Mouse (Mus musculus): ENCODE measurements around the gene Slc7a14. TPM values are rescaled to one million over a fixed set of nuclear protein-coding genes. Genes with fewer than 3 reads are reported as not detected.

Gene Slc7a14
- polyA plus RNA-seq, 1 experiment: not detected

DNA sequence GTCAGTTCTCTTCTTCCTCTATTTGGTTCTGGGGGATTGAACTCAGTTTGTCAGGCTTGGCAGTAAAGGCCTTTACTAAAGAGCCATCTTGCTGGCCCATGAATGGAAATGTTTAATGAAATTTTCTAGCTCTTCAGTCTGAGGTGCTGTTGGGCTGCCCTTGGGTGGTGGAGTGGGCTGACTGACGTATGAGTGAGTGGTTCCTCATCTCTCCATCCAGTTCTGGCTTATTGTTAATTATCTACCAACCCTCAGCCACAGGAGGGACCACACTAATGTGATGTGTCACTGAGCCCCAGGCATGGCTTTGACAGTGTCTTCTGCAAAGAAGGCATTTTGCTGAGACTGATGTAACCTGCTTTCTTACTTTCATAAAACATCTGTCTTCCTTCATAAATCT is 66.7 kb downstream of the Slc7a14 start:
- Histone ChIP-seq H3K4me1 (ENCODE audit: control insufficient read depth, insufficient read depth, insufficient read length) (no peaks in the 10 kb centered on the region), H3K36me3 (ENCODE audit: control insufficient read depth, insufficient read depth, low read length) (no peaks in the 10 kb centered on the region), H3K4me3 (ENCODE audit: extremely low read depth, insufficient read depth, insufficient read length) (no peak overlapping the region), H3K27me3 (ENCODE audit: control insufficient read depth, insufficient read depth, low read length) (no peaks in the 10 kb centered on the region), H3K27ac (ENCODE audit: insufficient read depth, low read length) (no peak overlapping the region)
- no peak for DNase-seq (ENCODE audit: low read depth in 1 of 2, low spot score in 2 of 2)
- 68% methylated on average over 1 of the region's 1 CpGs for WGBS
- TF ChIP-seq POLR2A (IDR thresholded peaks at IDR 0.05; ENCODE audit: low read depth, low read length) (no peak), CTCF (IDR thresholded peaks at IDR 0.05; ENCODE audit: extremely low read depth, insufficient read depth, insufficient read length, insufficient replicate concordance) (no peak)

DNA sequence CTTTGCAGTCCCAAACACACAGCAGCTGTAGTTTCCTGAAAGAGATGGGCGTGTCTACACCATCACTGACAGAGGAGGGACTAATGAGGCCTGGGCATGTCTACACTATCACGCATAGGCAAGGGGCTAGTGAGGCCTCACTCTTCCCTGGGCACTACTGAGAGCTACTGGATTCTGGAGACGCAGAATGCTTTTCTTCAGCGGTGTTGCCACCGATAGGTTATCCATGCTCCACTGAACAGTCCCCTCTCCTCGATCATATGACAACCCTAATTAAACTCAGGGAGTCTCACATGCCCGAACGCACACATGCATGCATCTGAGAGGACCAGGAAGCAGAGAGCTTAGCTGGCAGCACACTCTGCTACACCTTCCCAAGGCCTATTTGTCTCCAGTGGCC is 69.3 kb downstream of the Slc7a14 start:
- Histone ChIP-seq H3K4me3 (ENCODE audit: extremely low read depth, insufficient read depth, insufficient read length) (no peak overlapping the region), H3K27me3 (ENCODE audit: control insufficient read depth, insufficient read depth, low read length) (no peaks in the 10 kb centered on the region), H3K4me1 (ENCODE audit: control insufficient read depth, insufficient read depth, insufficient read length) (no peaks in the 10 kb centered on the region), H3K27ac (ENCODE audit: insufficient read depth, low read length) (no peak overlapping the region), H3K36me3 (ENCODE audit: control insufficient read depth, insufficient read depth, low read length) (no peaks in the 10 kb centered on the region)
- no peak for TF ChIP-seq POLR2A (IDR thresholded peaks at IDR 0.05; ENCODE audit: low read depth, low read length)
- TF ChIP-seq CTCF (IDR thresholded peaks at IDR 0.05; ENCODE audit: extremely low read depth, insufficient read depth, insufficient read length, insufficient replicate concordance): no peak
- DNase-seq (ENCODE audit: low read depth in 1 of 2, low spot score in 2 of 2): no peak
- WGBS: 92% methylated on average over 8 of the region's 8 CpGs

DNA sequence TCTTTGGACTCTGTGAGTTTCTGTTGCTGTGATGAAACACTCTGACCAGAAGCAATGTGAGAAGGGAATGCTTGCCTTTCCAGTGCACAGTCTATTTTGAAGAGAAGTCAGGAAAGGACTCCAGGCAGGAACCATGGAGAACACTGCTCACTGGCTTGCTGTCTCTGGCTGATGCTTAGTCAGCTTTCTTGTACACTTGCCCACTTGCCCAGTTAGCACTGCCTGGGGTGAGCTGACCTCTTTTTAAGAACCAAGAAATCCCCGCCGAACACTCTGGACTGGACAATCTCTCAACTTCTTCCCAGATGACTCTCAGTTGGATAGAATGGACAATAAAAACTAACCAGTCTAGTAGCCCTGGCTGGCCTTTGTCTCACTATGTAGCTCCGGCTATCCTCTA is 70.5 kb downstream of the Slc7a14 start:
- no peak overlapping the region for H3K27ac ChIP-seq (ENCODE audit: insufficient read depth, low read length)
- TF ChIP-seq POLR2A (IDR thresholded peaks at IDR 0.05; ENCODE audit: low read depth, low read length) (no peak), CTCF (IDR thresholded peaks at IDR 0.05; ENCODE audit: extremely low read depth, insufficient read depth, insufficient read length, insufficient replicate concordance) (no peak)
- WGBS: 94% methylated on average over 3 of the region's 3 CpGs
- H3K4me3 ChIP-seq (ENCODE audit: extremely low read depth, insufficient read depth, insufficient read length): no peak overlapping the region
- DNase-seq (ENCODE audit: low read depth in 1 of 2, low spot score in 2 of 2): no peak
- H3K27me3 ChIP-seq (ENCODE audit: control insufficient read depth, insufficient read depth, low read length): no peaks in the 10 kb centered on the region
- H3K4me1 ChIP-seq (ENCODE audit: control insufficient read depth, insufficient read depth, insufficient read length): no peaks in the 10 kb centered on the region
- no peaks in the 10 kb centered on the region for H3K36me3 ChIP-seq (ENCODE audit: control insufficient read depth, insufficient read depth, low read length)

DNA sequence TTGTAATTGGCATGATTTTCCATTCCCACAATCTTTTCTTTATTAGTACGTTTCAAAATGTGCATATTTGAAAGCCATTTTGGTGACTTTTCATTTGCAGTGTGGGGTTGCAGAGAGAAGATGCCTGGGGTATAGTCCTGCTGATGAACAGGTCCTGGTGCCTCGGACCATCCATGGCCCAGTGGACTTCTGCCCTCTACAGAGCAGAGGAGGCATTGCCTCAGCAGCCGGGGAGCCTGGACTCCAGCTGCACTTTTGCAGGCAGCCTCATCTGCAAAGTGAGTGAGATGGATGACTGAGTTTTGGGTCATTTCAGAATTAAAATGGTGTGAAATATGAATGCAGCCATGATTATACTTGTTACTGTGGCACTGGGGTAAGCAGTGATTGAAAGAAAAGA is 72.2 kb downstream of the Slc7a14 start:
- no peaks in the 10 kb centered on the region for H3K36me3 ChIP-seq (ENCODE audit: control insufficient read depth, insufficient read depth, low read length)
- 44% methylated on average over 3 of the region's 3 CpGs for WGBS
- no peak overlapping the region for H3K4me3 ChIP-seq (ENCODE audit: extremely low read depth, insufficient read depth, insufficient read length)
- H3K27me3 ChIP-seq (ENCODE audit: control insufficient read depth, insufficient read depth, low read length): no peaks in the 10 kb centered on the region
- H3K27ac ChIP-seq (ENCODE audit: insufficient read depth, low read length): no peak overlapping the region
- TF ChIP-seq CTCF (IDR thresholded peaks at IDR 0.05; ENCODE audit: extremely low read depth, insufficient read depth, insufficient read length, insufficient replicate concordance): no peak
- no peak for TF ChIP-seq POLR2A (IDR thresholded peaks at IDR 0.05; ENCODE audit: low read depth, low read length)
- no peak for DNase-seq (ENCODE audit: low read depth in 1 of 2, low spot score in 2 of 2)
- no peaks in the 10 kb centered on the region for H3K4me1 ChIP-seq (ENCODE audit: control insufficient read depth, insufficient read depth, insufficient read length)

DNA sequence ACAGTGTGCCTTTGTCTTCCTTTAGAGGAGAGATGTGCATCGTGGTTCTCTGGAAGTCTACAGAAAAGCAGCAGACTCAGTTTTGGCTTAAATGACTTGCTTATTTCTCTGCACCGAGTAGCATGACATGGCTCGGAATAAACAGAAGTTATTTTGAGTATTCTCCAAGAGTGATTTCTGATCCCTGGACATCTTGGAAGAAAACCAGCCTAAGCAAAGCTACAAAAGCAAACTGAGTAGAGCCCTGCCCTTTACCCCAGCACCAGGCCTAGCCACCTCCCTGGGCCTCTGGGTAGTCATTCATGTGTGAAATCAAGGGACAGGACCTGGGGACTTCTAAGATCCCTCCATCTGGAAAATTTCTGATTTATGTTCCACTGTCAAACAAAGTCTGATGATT is 74.0 kb downstream of the Slc7a14 start:
- Histone ChIP-seq H3K27ac (ENCODE audit: insufficient read depth, low read length) (no peak overlapping the region), H3K36me3 (ENCODE audit: control insufficient read depth, insufficient read depth, low read length) (no peaks in the 10 kb centered on the region), H3K4me1 (ENCODE audit: control insufficient read depth, insufficient read depth, insufficient read length) (no peaks in the 10 kb centered on the region), H3K4me3 (ENCODE audit: extremely low read depth, insufficient read depth, insufficient read length) (no peak overlapping the region), H3K27me3 (ENCODE audit: control insufficient read depth, insufficient read depth, low read length) (no peaks in the 10 kb centered on the region)
- 92% methylated on average over 3 of the region's 3 CpGs for WGBS
- TF ChIP-seq CTCF (IDR thresholded peaks at IDR 0.05; ENCODE audit: extremely low read depth, insufficient read depth, insufficient read length, insufficient replicate concordance): no peak
- no peak for TF ChIP-seq POLR2A (IDR thresholded peaks at IDR 0.05; ENCODE audit: low read depth, low read length)
- DNase-seq (ENCODE audit: low read depth in 1 of 2, low spot score in 2 of 2): no peak

DNA sequence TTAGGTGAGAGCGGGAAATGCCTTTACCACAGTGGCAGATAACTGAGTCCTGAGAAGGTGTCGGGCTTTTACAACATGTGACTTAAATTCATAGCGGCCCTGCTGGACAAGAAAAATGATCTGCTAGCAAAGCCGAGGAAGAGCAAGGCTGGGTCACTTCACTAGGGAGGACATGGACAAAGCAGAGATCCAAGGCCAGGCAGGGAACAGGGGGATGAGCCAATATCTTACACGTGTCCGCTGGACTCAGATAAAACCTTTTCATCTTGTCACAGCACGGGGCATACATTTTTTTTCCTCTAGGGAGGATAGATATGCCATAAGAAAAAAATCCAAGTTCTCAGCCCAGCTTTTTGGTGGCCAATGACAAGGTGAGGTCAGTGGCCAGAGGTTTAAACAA is 75.8 kb downstream of the Slc7a14 start:
- Histone ChIP-seq H3K36me3 (ENCODE audit: control insufficient read depth, insufficient read depth, low read length) (no peaks in the 10 kb centered on the region), H3K27me3 (ENCODE audit: control insufficient read depth, insufficient read depth, low read length) (no peaks in the 10 kb centered on the region), H3K27ac (ENCODE audit: insufficient read depth, low read length) (no peak overlapping the region), H3K4me3 (ENCODE audit: extremely low read depth, insufficient read depth, insufficient read length) (no peak overlapping the region), H3K4me1 (ENCODE audit: control insufficient read depth, insufficient read depth, insufficient read length) (no peaks in the 10 kb centered on the region)
- TF ChIP-seq CTCF (IDR thresholded peaks at IDR 0.05; ENCODE audit: extremely low read depth, insufficient read depth, insufficient read length, insufficient replicate concordance) (no peak), POLR2A (IDR thresholded peaks at IDR 0.05; ENCODE audit: low read depth, low read length) (no peak)
- DNase-seq (ENCODE audit: low read depth in 1 of 2, low spot score in 2 of 2): no peak
- WGBS: 88% methylated on average over 7 of the region's 7 CpGs

DNA sequence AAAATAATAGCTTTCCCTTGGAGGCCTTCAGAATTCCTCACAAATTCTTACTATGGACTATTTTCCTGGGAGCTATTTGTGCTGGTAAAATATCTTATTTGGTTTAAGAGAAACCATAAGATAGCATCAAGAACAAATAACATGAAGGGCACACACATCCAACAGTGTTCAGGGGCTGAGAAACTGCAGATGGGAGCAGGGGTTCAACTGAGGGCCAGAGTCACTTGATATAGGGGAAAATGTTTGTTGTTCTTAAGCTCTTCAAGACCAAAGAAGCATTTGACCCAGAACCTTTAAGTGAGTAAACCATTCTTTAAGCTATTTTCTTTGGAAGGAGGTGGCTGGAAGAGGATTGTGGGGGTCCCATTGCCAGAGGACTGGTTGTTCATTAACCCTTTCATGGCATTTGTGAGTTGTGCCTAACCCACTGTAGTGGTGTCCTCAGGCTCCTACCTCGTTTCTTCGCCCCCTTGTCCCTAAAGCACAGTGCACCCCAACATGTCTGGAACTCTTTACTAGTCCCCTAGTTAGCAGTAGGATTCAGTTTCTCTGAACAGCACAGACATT is 76.3 kb downstream of the Slc7a14 start:
- TF ChIP-seq POLR2A (IDR thresholded peaks at IDR 0.05; ENCODE audit: low read depth, low read length) (no peak), CTCF (IDR thresholded peaks at IDR 0.05; ENCODE audit: extremely low read depth, insufficient read depth, insufficient read length, insufficient replicate concordance) (no peak)
- Histone ChIP-seq H3K36me3 (ENCODE audit: control insufficient read depth, insufficient read depth, low read length) (no peaks in the 10 kb centered on the region), H3K4me3 (ENCODE audit: extremely low read depth, insufficient read depth, insufficient read length) (no peak overlapping the region), H3K4me1 (ENCODE audit: control insufficient read depth, insufficient read depth, insufficient read length) (no peaks in the 10 kb centered on the region), H3K27me3 (ENCODE audit: control insufficient read depth, insufficient read depth, low read length) (no peaks in the 10 kb centered on the region), H3K27ac (ENCODE audit: insufficient read depth, low read length) (no peak overlapping the region)
- no peak for DNase-seq (ENCODE audit: low read depth in 1 of 2, low spot score in 2 of 2)
- WGBS: 82% methylated on average over 2 of the region's 2 CpGs

Measured in spleen, adult 2 months (tissue).